Mouse (Mus musculus): ENCODE measurements at regions not wholly inside any gene's neighbourhood (a gene's known extent, or its start where the extent isn't known, plus 50 kb on each side); places are given as distances from the start of the nearest gene placed in this dataset.

DNA sequence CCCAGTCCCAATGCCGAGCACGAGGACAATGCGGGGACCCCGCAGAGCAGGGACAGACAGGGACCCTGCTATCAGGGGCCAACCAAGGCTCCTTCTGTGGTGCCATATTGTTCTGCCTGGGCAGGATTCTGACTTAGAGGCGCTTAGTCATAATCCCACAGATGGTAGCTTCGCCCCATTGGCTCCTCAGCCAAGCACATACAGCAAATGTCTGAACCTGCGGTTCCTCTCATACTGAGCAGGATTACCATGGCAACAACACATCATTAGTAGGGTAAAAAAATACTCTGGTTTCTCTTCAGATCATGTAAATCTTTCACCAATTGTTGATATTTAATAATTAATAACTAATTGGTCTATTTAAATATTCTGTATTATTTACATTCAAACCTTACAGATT is 2140.3 kb upstream of the Cdh20 start:
- peak; percentile 90 to 91 for DNase-seq

DNA sequence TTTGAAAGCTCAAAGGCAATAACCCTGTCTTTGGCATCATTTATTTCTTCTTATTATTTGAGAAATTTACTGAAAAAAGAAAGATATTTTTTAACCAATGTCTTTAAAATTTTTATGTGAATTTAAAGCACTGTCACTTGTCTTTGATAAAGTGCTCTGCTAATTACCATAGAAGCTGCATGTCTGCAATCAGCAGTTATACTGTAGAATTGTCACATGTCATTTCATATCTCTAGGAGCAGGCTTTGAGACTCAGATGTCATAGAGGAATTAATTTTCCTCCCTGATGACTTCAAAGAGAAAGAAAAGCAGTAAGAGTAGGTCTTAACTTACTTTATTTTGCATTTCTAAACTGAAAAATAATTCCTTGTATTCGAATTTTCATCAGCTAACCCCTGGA is 2123.9 kb upstream of the Cdh20 start:
- no peak for DNase-seq

DNA sequence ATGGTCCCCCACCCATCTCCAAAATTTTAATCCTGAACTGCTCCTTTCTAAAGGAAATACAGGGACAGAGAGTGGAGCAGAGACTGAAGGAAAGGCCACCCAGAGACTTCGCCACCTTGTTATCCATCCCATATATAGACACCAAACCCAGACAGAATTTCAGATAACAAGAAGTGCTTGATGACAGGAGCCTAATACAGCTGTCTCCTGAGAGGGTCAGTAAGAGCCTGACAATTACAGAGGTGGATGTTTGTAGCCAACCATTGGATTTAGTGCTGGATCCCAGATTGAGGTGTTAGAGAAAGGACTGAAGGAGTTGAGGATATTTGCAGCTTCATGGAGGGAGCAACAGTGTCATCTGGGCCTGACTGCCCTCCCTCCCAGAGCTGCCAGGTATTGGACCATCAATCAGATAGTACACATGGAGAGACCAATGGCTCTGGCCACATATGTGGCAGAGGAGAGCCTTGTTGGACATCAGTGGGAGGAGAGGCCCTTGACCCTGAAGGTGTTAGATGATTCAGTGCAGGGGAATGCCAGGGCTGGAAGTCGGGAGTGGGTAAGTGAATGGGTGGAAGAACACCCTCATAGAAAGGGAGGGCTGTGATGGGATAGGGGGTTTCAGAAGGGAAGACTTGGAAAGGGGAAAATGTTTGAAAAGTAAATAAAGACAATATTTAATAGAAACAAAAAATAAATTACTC is 2080.8 kb upstream of the Cdh20 start:
- no peak for DNase-seq

GRCm38 (mm10) chr1:102716459-102716858 is 2051.9 kb upstream of the Cdh20 start:
- DNase-seq: no peak

DNA sequence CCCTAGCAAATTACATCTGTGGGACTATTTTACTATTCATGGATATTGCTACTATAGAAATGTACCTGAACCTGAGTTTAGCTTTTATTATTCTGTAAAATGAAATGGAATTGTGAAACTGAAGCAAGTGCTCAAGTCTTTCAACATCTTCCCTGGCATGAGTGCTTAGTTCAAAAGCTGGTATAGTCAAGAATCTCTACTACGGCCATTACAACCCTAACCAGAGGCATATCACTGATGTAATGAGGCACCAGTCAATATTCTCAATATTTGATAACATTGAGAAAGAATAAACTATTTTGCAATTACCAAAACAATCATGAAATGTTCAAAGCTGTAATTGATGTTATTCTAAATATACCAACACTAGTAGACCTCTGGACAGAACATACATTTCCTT is 2034.3 kb upstream of the Cdh20 start:
- DNase-seq: no peak

DNA sequence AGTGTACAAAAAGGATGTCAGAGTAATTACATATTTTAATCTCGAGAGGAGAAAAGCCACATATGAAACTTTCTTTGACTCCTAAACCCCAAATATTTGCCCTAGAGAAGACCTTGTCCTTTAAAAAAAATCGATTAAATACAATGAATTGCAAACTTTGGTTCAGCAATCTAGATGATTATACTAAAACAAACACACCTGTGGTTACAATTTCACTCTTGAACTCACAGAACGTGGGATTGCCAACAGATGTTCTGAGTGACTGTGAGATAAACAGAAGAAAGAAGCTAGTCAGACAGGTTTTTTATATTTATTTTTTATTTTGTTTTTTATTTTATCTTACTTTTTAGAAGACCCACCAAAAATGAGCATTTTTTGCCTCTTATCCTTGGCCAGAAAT is 2032.9 kb upstream of the Cdh20 start:
- DNase-seq: no peak

DNA sequence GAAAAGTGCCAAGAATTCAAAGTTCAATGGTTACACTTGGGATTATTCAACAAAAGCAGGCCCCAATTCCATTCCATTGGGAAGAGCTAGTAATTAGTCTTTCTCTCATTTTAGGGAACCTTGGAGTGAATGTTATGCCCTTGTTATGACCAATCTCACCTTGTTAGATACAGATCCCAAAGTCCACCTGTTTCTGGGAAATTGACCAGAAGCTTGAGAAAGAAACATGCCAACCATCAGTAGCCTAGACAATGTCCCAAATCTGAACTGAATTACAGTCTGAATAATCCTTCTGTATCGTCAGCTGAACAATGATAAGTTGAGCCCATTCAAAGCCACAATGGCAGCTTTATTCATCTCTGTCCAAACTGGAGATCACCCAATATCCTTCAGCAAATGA is 2010.4 kb upstream of the Cdh20 start:
- DNase-seq: no peak
